Mouse (Mus musculus): Measurements from ENCODE around the gene Uvssa. TPM values are rescaled to one million over a fixed set of nuclear protein-coding genes. Genes with fewer than 3 reads are reported as not detected.

Uvssa gene
- polyA plus RNA-seq, 1 experiment from 2014 or later, result 11.1 TPM

GRCm38 (mm10) chr5:33349205-33349604 lies 29.1 kb upstream of the Uvssa start:
- Histone ChIP-seq H3K27me3 (no peaks in the 10 kb centered on the region), H3K9me3 (no peaks in the 10 kb centered on the region), H3K4me2 (no peak overlapping the region), H3K9ac (replicated peaks) (no peak overlapping the region), H3K27ac (no peak overlapping the region), H3K36me3 (peaks cover 13% of the 10 kb centered on the region), H3K4me1 (replicated peaks) (peaks cover 34% of the 10 kb centered on the region), H3K4me3 (replicated peaks) (no peak overlapping the region)
- 94% methylated on average over 5 of the region's 5 CpGs for WGBS
- ATAC-seq (ENCODE audit: insufficient number of reproducible peaks, insufficient read depth, low FRiP score, low TSS enrichment, low read depth), result no peak

- Histone ChIP-seq H3K36me3 (peaks cover 8% of the 10 kb centered on the region; the same call in 1 of the 2 replicates), H3K4me2 (no peak overlapping the region), H3K4me3 (replicated peaks) (no peak overlapping the region), H3K4me1 (replicated peaks) (peaks cover 34% of the 10 kb centered on the region), H3K27ac (no peak overlapping the region), H3K9me3 (no peaks in the 10 kb centered on the region), H3K27me3 (no peaks in the 10 kb centered on the region), H3K9ac (replicated peaks) (no peak overlapping the region)
- WGBS, result 97% methylated on average over 3 of the region's 4 CpGs
- no peak for ATAC-seq (ENCODE audit: insufficient number of reproducible peaks, insufficient read depth, low FRiP score, low TSS enrichment, low read depth)
These were observed 28.6 kb upstream of the Uvssa start for GRCm38 (mm10) chr5:33349706-33350105.

GRCm38 (mm10) chr5:33351556-33352272 lies 26.6 kb upstream of the Uvssa start:
- Histone ChIP-seq H3K4me1 (replicated peaks) (peaks cover 34% of the 10 kb centered on the region), H3K4me2 (no peak overlapping the region), H3K27ac (peak overlapping the region; percentile 80), H3K9me3 (no peaks in the 10 kb centered on the region), H3K9ac (replicated peaks) (no peak overlapping the region), H3K4me3 (replicated peaks) (no peak overlapping the region), H3K27me3 (no peaks in the 10 kb centered on the region), H3K36me3 (no peaks in the 10 kb centered on the region)
- ATAC-seq (ENCODE audit: insufficient number of reproducible peaks, insufficient read depth, low FRiP score, low TSS enrichment, low read depth), result no peak
- 76% methylated on average over 3 of the region's 3 CpGs for WGBS

- Histone ChIP-seq H3K27me3 (no peaks in the 10 kb centered on the region), H3K9me3 (no peaks in the 10 kb centered on the region), H3K9ac (replicated peaks) (no peak overlapping the region), H3K36me3 (no peaks in the 10 kb centered on the region), H3K4me2 (no peak overlapping the region), H3K27ac (peak overlapping the region; percentile 80), H3K4me3 (replicated peaks) (no peak overlapping the region), H3K4me1 (replicated peaks) (peaks cover 34% of the 10 kb centered on the region)
- WGBS, result 72% methylated on average over 8 of the region's 8 CpGs
- no peak for ATAC-seq (ENCODE audit: insufficient number of reproducible peaks, insufficient read depth, low FRiP score, low TSS enrichment, low read depth)
These were observed 26.1 kb upstream of the Uvssa start for GRCm38 (mm10) chr5:33352273-33352645.

GRCm38 (mm10) chr5:33353011-33353410 lies 25.3 kb upstream of the Uvssa start:
- Histone ChIP-seq H3K4me1 (replicated peaks) (peaks cover 34% of the 10 kb centered on the region), H3K4me2 (0 out of 2 replicates have a peak overlapping the region, but pooled peaks have one; percentile 11), H3K9ac (replicated peaks) (no peak overlapping the region), H3K4me3 (replicated peaks) (no peak overlapping the region), H3K36me3 (peaks cover under 1% of the 10 kb centered on the region), H3K27ac (peak overlapping the region; percentile 80), H3K27me3 (no peaks in the 10 kb centered on the region), H3K9me3 (no peaks in the 10 kb centered on the region)
- WGBS, result 33% methylated on average over 3 of the region's 3 CpGs
- ATAC-seq (ENCODE audit: insufficient number of reproducible peaks, insufficient read depth, low FRiP score, low TSS enrichment, low read depth), result no peak

- Histone ChIP-seq H3K36me3 (peaks cover 45% of the 10 kb centered on the region), H3K4me3 (replicated peaks) (no peak overlapping the region), H3K4me1 (replicated peaks) (peaks cover 16% of the 10 kb centered on the region), H3K9me3 (no peaks in the 10 kb centered on the region), H3K27me3 (no peaks in the 10 kb centered on the region), H3K9ac (replicated peaks) (no peak overlapping the region), H3K4me2 (no peak overlapping the region), H3K27ac (no peak overlapping the region)
- ATAC-seq (ENCODE audit: insufficient number of reproducible peaks, insufficient read depth, low FRiP score, low TSS enrichment, low read depth), result no peak
- 100% methylated on average over 1 of the region's 1 CpGs for WGBS
These were observed 20.9 kb upstream of the Uvssa start for GRCm38 (mm10) chr5:33357494-33357893.

GRCm38 (mm10) chr5:33358467-33358866 lies 19.9 kb upstream of the Uvssa start:
- peaks cover 55% of the 10 kb centered on the region for H3K36me3 ChIP-seq
- 95% methylated on average over 4 of the region's 4 CpGs for WGBS

GRCm38 (mm10) chr5:33363263-33363662 lies 15.1 kb upstream of the Uvssa start:
- no peak for ATAC-seq (ENCODE audit: insufficient number of reproducible peaks, insufficient read depth, low FRiP score, low TSS enrichment, low read depth)
- Histone ChIP-seq H3K27me3 (no peaks in the 10 kb centered on the region), H3K4me3 (replicated peaks) (no peak overlapping the region), H3K4me2 (no peak overlapping the region), H3K9ac (replicated peaks) (no peak overlapping the region), H3K9me3 (no peaks in the 10 kb centered on the region), H3K36me3 (peaks cover 100% of the 10 kb centered on the region), H3K4me1 (replicated peaks) (no peaks in the 10 kb centered on the region), H3K27ac (no peak overlapping the region)
- WGBS, result 95% methylated on average over 5 of the region's 5 CpGs

More at GRCm38 (mm10) chr5:33358467-33358866, 19.9 kb upstream of the Uvssa start:
- Histone ChIP-seq H3K9me3 (no peaks in the 10 kb centered on the region), H3K27ac (no peak overlapping the region), H3K27me3 (no peaks in the 10 kb centered on the region), H3K4me1 (replicated peaks) (peaks cover 7% of the 10 kb centered on the region), H3K4me2 (no peak overlapping the region), H3K4me3 (replicated peaks) (no peak overlapping the region), H3K9ac (replicated peaks) (no peak overlapping the region)
- no peak for ATAC-seq (ENCODE audit: insufficient number of reproducible peaks, insufficient read depth, low FRiP score, low TSS enrichment, low read depth)

- H3K4me1 ChIP-seq (replicated peaks), result no peaks in the 10 kb centered on the region
- H3K9ac ChIP-seq (replicated peaks), result no peak overlapping the region
- no peak for ATAC-seq (ENCODE audit: insufficient number of reproducible peaks, insufficient read depth, low FRiP score, low TSS enrichment, low read depth)
- H3K9me3 ChIP-seq, result no peaks in the 10 kb centered on the region
- 89% methylated on average over 4 of the region's 4 CpGs for WGBS
- no peak overlapping the region for H3K27ac ChIP-seq
- no peaks in the 10 kb centered on the region for H3K27me3 ChIP-seq
- H3K4me2 ChIP-seq, result no peak overlapping the region
- H3K4me3 ChIP-seq (replicated peaks), result no peak overlapping the region
- peaks cover 100% of the 10 kb centered on the region for H3K36me3 ChIP-seq
These were observed 9.7 kb upstream of the Uvssa start for GRCm38 (mm10) chr5:33368651-33369050.

- no peaks in the 10 kb centered on the region for H3K4me1 ChIP-seq (replicated peaks)
- H3K27ac ChIP-seq, result no peak overlapping the region
- no peaks in the 10 kb centered on the region for H3K9me3 ChIP-seq
- H3K9ac ChIP-seq (replicated peaks), result no peak overlapping the region
- H3K4me2 ChIP-seq, result no peak overlapping the region
- H3K4me3 ChIP-seq (replicated peaks), result no peak overlapping the region
- H3K36me3 ChIP-seq, result peaks cover 87% of the 10 kb centered on the region
- no peak for ATAC-seq (ENCODE audit: insufficient number of reproducible peaks, insufficient read depth, low FRiP score, low TSS enrichment, low read depth)
- no peaks in the 10 kb centered on the region for H3K27me3 ChIP-seq
These were observed 7.2 kb upstream of the Uvssa start for GRCm38 (mm10) chr5:33371137-33371536.

- no peak for ATAC-seq (ENCODE audit: insufficient number of reproducible peaks, insufficient read depth, low FRiP score, low TSS enrichment, low read depth)
- no peak overlapping the region for H3K4me3 ChIP-seq (replicated peaks)
- WGBS, result 94% methylated on average over 4 of the region's 4 CpGs
- peaks cover 81% of the 10 kb centered on the region for H3K36me3 ChIP-seq
- no peaks in the 10 kb centered on the region for H3K9me3 ChIP-seq
- H3K9ac ChIP-seq (replicated peaks), result no peak overlapping the region
- H3K27ac ChIP-seq, result no peak overlapping the region
- no peaks in the 10 kb centered on the region for H3K4me1 ChIP-seq (replicated peaks)
- no peak overlapping the region for H3K4me2 ChIP-seq
- H3K27me3 ChIP-seq, result no peaks in the 10 kb centered on the region
These were observed 6.7 kb upstream of the Uvssa start for GRCm38 (mm10) chr5:33371668-33372067.

Measured in limb, embryonic 12.5 days (tissue).